Mouse (Mus musculus): ENCODE results near the gene Gm8926.
"Not testable (repeated sequence)": the region's sequence is repeated elsewhere in the genome, so short reads cannot be mapped to it uniquely, and the experiment has no call there.

Gm8926 gene

GRCm38 (mm10) chr5:11770248-11770647 is at the start of gene Gm8926:
Gm8926 (plus strand) TSS chr5:11770548.
- DNase-seq (ENCODE audit: low spot score) = not testable (repeated sequence)

All from layer of hippocampus, adult 9-10 months (tissue).